Mouse (Mus musculus) ovary, postnatal 36 days (tissue): ENCODE results near the gene Ap2b1.

Source experiments
- DNase-seq: peaks from one replicate; pipeline ENCODE4 v3.0.0; 2022; ENCODE audit warnings: low spot score, mixed read lengths

The Ap2b1 gene

GRCm38 (mm10) chr11:83443824-83444223, 145.0 kb downstream of the Ap2b1 start:
- DNase-seq = no peak

- no peak for DNase-seq
These were observed 146.2 kb downstream of the Ap2b1 start for GRCm38 (mm10) chr11:83445001-83445400.

GRCm38 (mm10) chr11:83447612-83448011, 148.8 kb downstream of the Ap2b1 start:
- no peak for DNase-seq

- DNase-seq = no peak
These were observed 149.4 kb downstream of the Ap2b1 start for GRCm38 (mm10) chr11:83448021-83448926.

GRCm38 (mm10) chr11:83448927-83449236, 150.1 kb downstream of the Ap2b1 start:
- no peak for DNase-seq

- DNase-seq = no peak
These were observed 150.5 kb downstream of the Ap2b1 start for GRCm38 (mm10) chr11:83449298-83449697.

- no peak for DNase-seq
These were observed 151.7 kb downstream of the Ap2b1 start for GRCm38 (mm10) chr11:83450550-83450949.

- DNase-seq = no peak
These were observed 152.5 kb downstream of the Ap2b1 start for GRCm38 (mm10) chr11:83451281-83451680.

GRCm38 (mm10) chr11:83454548-83454947, 155.7 kb downstream of the Ap2b1 start:
- no peak for DNase-seq
